Mouse (Mus musculus): Measurements from ENCODE around the gene Rab6b. TPM values are rescaled to one million over a fixed set of nuclear protein-coding genes. Genes with fewer than 3 reads are reported as not detected.

Rab6b gene
- polyA plus RNA-seq, 1 experiment from 2014 or later, result 4.3 TPM

DNA sequence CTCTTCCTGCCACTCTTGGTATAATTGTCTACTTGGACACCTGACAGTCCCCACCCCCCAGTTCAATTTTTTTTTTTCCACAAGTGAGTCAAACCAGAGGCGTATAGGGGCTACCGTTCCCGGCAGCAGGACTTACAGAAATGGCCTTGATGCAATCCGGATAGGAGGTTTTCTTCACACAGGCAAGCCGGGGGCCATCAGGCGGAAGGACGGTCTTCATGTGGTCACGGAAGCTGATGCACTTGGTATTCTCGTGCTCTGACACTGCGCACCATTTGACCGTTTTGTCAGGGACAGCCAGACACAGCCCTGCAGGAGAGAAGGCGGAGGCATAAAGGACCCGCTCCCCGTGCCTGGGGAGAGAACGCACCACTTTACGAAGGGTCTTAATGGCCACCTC, 116.2 kb downstream of the Rab6b start:
- Histone ChIP-seq H3K27ac (ENCODE audit: low read depth, low read length) (no peak overlapping the region), H3K27me3 (replicated peaks; ENCODE audit: control insufficient read depth, insufficient read depth, low read length) (no peaks in the 10 kb centered on the region), H3K9ac (ENCODE audit: low read depth, low read length) (no peak overlapping the region), H3K9me3 (ENCODE audit: control insufficient read depth) (no peaks in the 10 kb centered on the region), H3K4me1 (replicated peaks; ENCODE audit: control insufficient read depth, insufficient read depth, low read length) (0 out of 2 replicates have a peak, but pooled peaks cover 2% of the 10 kb centered on the region), H3K4me2 (replicated peaks; ENCODE audit: low read depth) (no peak overlapping the region), H3K36me3 (ENCODE audit: control insufficient read depth, insufficient read depth) (no peaks in the 10 kb centered on the region; the same call in 1 of the 2 replicates), H3K4me3 (ENCODE audit: low read depth, low read length) (no peak overlapping the region)
- TF ChIP-seq CTCF (IDR thresholded peaks at IDR 0.05; ENCODE audit: low read depth), result no peak
- WGBS, result 89% methylated on average over 16 of the region's 16 CpGs
- ATAC-seq, result no peak

- Histone ChIP-seq H3K4me1 (replicated peaks; ENCODE audit: control insufficient read depth, insufficient read depth, low read length) (0 out of 2 replicates have a peak, but pooled peaks cover 2% of the 10 kb centered on the region), H3K4me2 (replicated peaks; ENCODE audit: low read depth) (no peak overlapping the region), H3K27ac (ENCODE audit: low read depth, low read length) (no peak overlapping the region), H3K9me3 (ENCODE audit: control insufficient read depth) (no peaks in the 10 kb centered on the region), H3K27me3 (replicated peaks; ENCODE audit: control insufficient read depth, insufficient read depth, low read length) (no peaks in the 10 kb centered on the region), H3K4me3 (ENCODE audit: low read depth, low read length) (no peak overlapping the region), H3K36me3 (ENCODE audit: control insufficient read depth, insufficient read depth) (no peaks in the 10 kb centered on the region; the same call in 1 of the 2 replicates), H3K9ac (ENCODE audit: low read depth, low read length) (no peak overlapping the region)
- no peak for ATAC-seq
- 74% methylated on average over 13 of the region's 13 CpGs for WGBS
- no peak for TF ChIP-seq CTCF (IDR thresholded peaks at IDR 0.05; ENCODE audit: low read depth)
Observed at GRCm38 (mm10) chr9:103228370-103229003, 116.9 kb downstream of the Rab6b start.

DNA sequence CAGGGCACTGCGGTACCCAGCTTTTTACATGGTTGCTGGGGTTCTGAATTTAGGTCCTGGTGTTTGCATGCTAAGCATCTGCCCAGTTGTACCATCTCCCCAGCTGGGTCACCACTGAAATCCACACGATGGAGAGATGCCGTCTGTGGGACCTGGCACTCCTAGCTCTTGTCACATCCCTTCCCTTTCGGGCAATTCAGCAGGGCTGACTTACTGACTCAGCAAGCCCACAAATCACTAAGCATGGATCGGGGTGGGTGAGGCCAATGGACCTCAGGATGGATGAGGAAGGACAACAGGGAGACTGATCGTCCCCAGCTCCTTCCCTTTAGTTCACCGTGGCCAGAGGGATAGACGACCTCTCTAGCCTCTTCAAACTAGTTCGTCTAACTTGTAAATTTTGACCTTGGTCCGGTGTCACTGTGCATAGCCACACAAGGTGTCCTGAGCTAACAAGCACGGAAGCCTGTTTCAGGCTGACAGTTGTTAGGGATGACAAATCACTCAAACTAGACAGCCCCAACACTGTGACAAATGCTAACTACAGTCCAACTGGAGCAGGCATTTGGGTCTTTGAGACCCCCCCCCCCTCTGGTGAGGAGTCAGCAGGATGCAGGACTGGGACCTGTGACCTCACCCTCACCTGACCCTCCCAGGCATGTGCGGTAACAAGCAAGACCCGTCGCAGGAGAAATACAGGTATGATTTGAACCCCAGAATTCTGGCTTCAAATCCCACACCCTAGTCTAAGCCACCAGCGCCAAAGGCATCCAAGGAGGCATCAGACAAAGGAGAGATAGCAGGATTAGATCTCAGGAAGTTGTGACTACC, 117.7 kb downstream of the Rab6b start:
- 0 out of 2 replicates have a peak, but pooled peaks cover 2% of the 10 kb centered on the region for H3K4me1 ChIP-seq (replicated peaks; ENCODE audit: control insufficient read depth, insufficient read depth, low read length)
- peak overlapping the region; percentile 65 for H3K4me2 ChIP-seq (replicated peaks; ENCODE audit: low read depth)
- no peak overlapping the region for H3K27ac ChIP-seq (ENCODE audit: low read depth, low read length)
- no peak for TF ChIP-seq CTCF (IDR thresholded peaks at IDR 0.05; ENCODE audit: low read depth)
- H3K27me3 ChIP-seq (replicated peaks; ENCODE audit: control insufficient read depth, insufficient read depth, low read length), result no peaks in the 10 kb centered on the region
- 0 out of 2 replicates have a peak overlapping the region, but pooled peaks have one; percentile 27 for H3K4me3 ChIP-seq (ENCODE audit: low read depth, low read length)
- H3K9me3 ChIP-seq (ENCODE audit: control insufficient read depth), result no peaks in the 10 kb centered on the region
- H3K36me3 ChIP-seq (ENCODE audit: control insufficient read depth, insufficient read depth), result no peaks in the 10 kb centered on the region; the same call in 1 of the 2 replicates
- H3K9ac ChIP-seq (ENCODE audit: low read depth, low read length), result no peak overlapping the region
- ATAC-seq, result no peak
- WGBS, result 76% methylated on average over 15 of the region's 15 CpGs

DNA sequence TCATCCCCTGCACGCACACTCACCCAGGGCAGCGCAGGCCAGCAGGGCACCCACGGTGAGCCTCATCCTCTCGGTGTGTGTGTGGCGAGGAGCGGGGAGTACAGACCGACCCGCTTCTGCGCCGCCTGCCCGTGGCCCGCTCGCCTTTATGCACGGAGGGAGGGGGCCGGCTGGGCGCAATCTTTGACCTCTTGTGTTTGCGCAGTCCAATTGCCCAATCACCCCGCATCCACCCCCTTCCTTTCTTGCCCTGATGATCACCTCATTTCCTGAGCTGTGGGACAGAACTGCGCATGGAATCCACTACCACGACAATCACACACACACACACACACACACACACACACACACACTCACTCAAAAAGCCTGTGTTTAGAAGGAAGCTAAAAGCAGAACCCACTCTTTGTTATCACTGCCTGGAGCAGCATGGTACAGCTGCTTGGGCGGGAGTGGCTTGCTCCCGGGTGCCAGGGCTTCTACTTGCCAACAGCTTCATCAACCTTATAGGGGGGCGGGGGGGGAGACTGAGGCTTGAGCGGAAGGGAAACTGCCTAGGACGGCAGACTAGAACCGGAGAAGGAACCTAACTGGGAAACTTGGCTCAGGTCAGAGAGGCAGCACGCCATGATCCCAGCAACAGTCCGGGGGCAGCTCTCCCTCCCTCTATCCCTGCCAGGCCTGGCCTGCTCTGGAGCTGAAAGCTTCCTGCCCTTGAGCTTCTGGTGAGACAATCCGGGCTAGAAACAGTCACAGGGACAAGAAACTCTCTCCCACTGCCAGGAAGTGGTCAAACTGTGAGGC, 118.8 kb downstream of the Rab6b start, which contains the start of the genes Gm20425 and Trf:
TSS of gene Gm20425 (minus strand) at position 157 of the 801 bp plus-strand sequence.
TSS of gene Trf (minus strand) at position 294 of the 801 bp plus-strand sequence.
- peak within 1 kb of the TSS; percentile 27 for H3K4me3 ChIP-seq (ENCODE audit: low read depth, low read length)
- H3K9ac ChIP-seq (ENCODE audit: low read depth, low read length), result 0 out of 2 replicates have a peak within 1 kb of the TSS, but pooled peaks have one; percentile 17
- TF ChIP-seq CTCF (IDR thresholded peaks at IDR 0.05; ENCODE audit: low read depth), result no peak
- H3K4me2 ChIP-seq (replicated peaks; ENCODE audit: low read depth), result peak within 1 kb of the TSS; percentile 65
- 26% methylated on average over 28 of the region's 29 CpGs for WGBS
- no peaks in the 10 kb centered on the region for H3K9me3 ChIP-seq (ENCODE audit: control insufficient read depth)
- H3K27me3 ChIP-seq (replicated peaks; ENCODE audit: control insufficient read depth, insufficient read depth, low read length), result no peaks in the 10 kb centered on the region
- peak within 1 kb of the TSS; percentile 41; the same call in 1 of the 2 replicates for H3K27ac ChIP-seq (ENCODE audit: low read depth, low read length)
- ATAC-seq, result peak; percentile 63
- H3K36me3 ChIP-seq (ENCODE audit: control insufficient read depth, insufficient read depth), result no peaks in the 10 kb centered on the region
- H3K4me1 ChIP-seq (replicated peaks; ENCODE audit: control insufficient read depth, insufficient read depth, low read length), result peaks cover 6% of the 10 kb centered on the region; the same call in 1 of the 2 replicates

- H3K9me3 ChIP-seq (ENCODE audit: control insufficient read depth), result no peaks in the 10 kb centered on the region
- no peak overlapping the region for H3K4me3 ChIP-seq (ENCODE audit: low read depth, low read length)
- 0 out of 2 replicates have a peak overlapping the region, but pooled peaks have one; percentile 3 for H3K9ac ChIP-seq (ENCODE audit: low read depth, low read length)
- 81% methylated on average over 7 of the region's 7 CpGs for WGBS
- H3K4me2 ChIP-seq (replicated peaks; ENCODE audit: low read depth), result no peak overlapping the region
- H3K27ac ChIP-seq (ENCODE audit: low read depth, low read length), result no peak overlapping the region
- no peaks in the 10 kb centered on the region for H3K36me3 ChIP-seq (ENCODE audit: control insufficient read depth, insufficient read depth)
- TF ChIP-seq CTCF (IDR thresholded peaks at IDR 0.05; ENCODE audit: low read depth), result no peak
- ATAC-seq, result no peak
- H3K27me3 ChIP-seq (replicated peaks; ENCODE audit: control insufficient read depth, insufficient read depth, low read length), result no peaks in the 10 kb centered on the region
- peaks cover 6% of the 10 kb centered on the region; the same call in 1 of the 2 replicates for H3K4me1 ChIP-seq (replicated peaks; ENCODE audit: control insufficient read depth, insufficient read depth, low read length)
Observed at GRCm38 (mm10) chr9:103232232-103233005, 120.8 kb downstream of the Rab6b start.

All from intestine, postnatal 0 days (tissue).